Mouse (Mus musculus) gastrocnemius, postnatal 36 days (tissue): ENCODE results near the gene Zfp335. TPM values are rescaled to one million over a fixed set of nuclear protein-coding genes. Genes with fewer than 3 reads are reported as not detected.
"Not testable (repeated sequence)": the region's sequence is repeated elsewhere in the genome, so short reads cannot be mapped to it uniquely, and the experiment has no call there.

ENCODE experiments used
- DNase-seq, 2 experiments: peaks; one replicate each; pipeline ENCODE4 v3.0.0; 2022
- intact Hi-C: fragments of 180-260 bp; cut with DNase I; formaldehyde crosslinking; loops from one replicate; pipeline ENCODE4 v1.15.1; 2025
- total RNA-seq, 2 experiments: library from RNA; stranded (reverse); gene quantifications; 2 replicates each; pipeline ENCODE4 v1.2.3; 2021

Gene Zfp335
- total RNA-seq, 2 experiments from 2014 or later: 8.8 to 9.3 TPM

- intact Hi-C loops: no loop called here
- no peak for DNase-seq
Observed at GRCm38 (mm10) chr2:164874239-164874769, 37.3 kb downstream of the Zfp335 start.

GRCm38 (mm10) chr2:164873621-164874020 is 37.9 kb downstream of the Zfp335 start:
- intact Hi-C loops: no loop called here
- DNase-seq: no peak

GRCm38 (mm10) chr2:164871602-164872303 is 39.8 kb downstream of the Zfp335 start:
- intact Hi-C loops: no loop called here
- DNase-seq: no peak

GRCm38 (mm10) chr2:164868491-164868890 is 43.1 kb downstream of the Zfp335 start:
- intact Hi-C loops: no loop called here
- DNase-seq: no peak

GRCm38 (mm10) chr2:164867566-164867965 is 44.0 kb downstream of the Zfp335 start:
- intact Hi-C loops: no loop called here
- no peak for DNase-seq

- DNase-seq: peak in 1 of 2 experiments; percentile 41
- intact Hi-C loops: no loop called here
Observed at GRCm38 (mm10) chr2:164866741-164867551, 44.6 kb downstream of the Zfp335 start.

GRCm38 (mm10) chr2:164864593-164864992 is 47.0 kb downstream of the Zfp335 start:
- no peak for DNase-seq
- intact Hi-C loops: no loop called here

GRCm38 (mm10) chr2:164863411-164863810 is 48.1 kb downstream of the Zfp335 start:
- intact Hi-C loops, DNase-seq: not testable (repeated sequence)

GRCm38 (mm10) chr2:164862179-164862861 is 49.2 kb downstream of the Zfp335 start:
- peak in 1 of 2 experiments; percentile 39 for DNase-seq
- intact Hi-C loops: no loop called here

- intact Hi-C loops: loop anchor here (2.0 kb wide), 1 partner anchor 24 kb away; no protein-coding TSS in a partner anchor
- no peak for DNase-seq
Observed at GRCm38 (mm10) chr2:164861094-164861493, 50.5 kb downstream of the Zfp335 start.

- no peak for DNase-seq
- intact Hi-C loops: loop anchor here (2.0 kb wide), 1 partner anchor 23 kb away; no protein-coding TSS in a partner anchor
Observed at GRCm38 (mm10) chr2:164859640-164860432, 51.7 kb downstream of the Zfp335 start.

GRCm38 (mm10) chr2:164859155-164859554 is 52.4 kb downstream of the Zfp335 start:
- intact Hi-C loops: no loop called here
- no peak for DNase-seq

GRCm38 (mm10) chr2:164857842-164858553 is 53.6 kb downstream of the Zfp335 start:
- DNase-seq: no peak
- intact Hi-C loops: no loop called here

GRCm38 (mm10) chr2:164857101-164857821 is 54.3 kb downstream of the Zfp335 start, which contains the start of gene Pltp:
Pltp (minus strand) TSS chr2:164857711.
- peak; percentile 42 to 55 for DNase-seq
- intact Hi-C loops: no loop called here

- intact Hi-C loops: no loop called here
Observed at GRCm38 (mm10) chr2:164856309-164857100, 55.1 kb downstream of the Zfp335 start.

GRCm38 (mm10) chr2:164855572-164855971 is 56.0 kb downstream of the Zfp335 start:
- DNase-seq, intact Hi-C loops: not testable (repeated sequence)

More at GRCm38 (mm10) chr2:164856309-164857100, 55.1 kb downstream of the Zfp335 start:
- no peak for DNase-seq

- intact Hi-C loops: no loop called here
- no peak for DNase-seq
Observed at GRCm38 (mm10) chr2:164850061-164850460, 61.5 kb downstream of the Zfp335 start.

GRCm38 (mm10) chr2:164845782-164846181 is 65.8 kb downstream of the Zfp335 start:
- intact Hi-C loops: no loop called here
- DNase-seq: no peak
